Mouse (Mus musculus) limb, embryonic 14.5 days (tissue): ENCODE data around the gene Synrg. TPM values are rescaled to one million over a fixed set of nuclear protein-coding genes. Genes with fewer than 3 reads are reported as not detected.

Experiments used
- ATAC-seq: fragments of 200-750 bp; cut with Nextera tagmentation; 2 replicates; pipeline ENCODE4 v1.8.0; 2017; ENCODE audit warnings: low read depth, moderate number of reproducible peaks, moderate TSS enrichment; ENCODE audit not compliant: low FRiP score
- DNase-seq: peaks from one replicate; pipeline ENCODE4 v3.0.0-alpha.2; 2015; ENCODE audit warnings: low spot score
- H3K27ac ChIP-seq: fragments of 300-500 bp; sonication (generic); replicated peaks from 2 replicates; pipeline ENCODE4 v1.5.1; 2014; ENCODE audit warnings: low read depth, mild to moderate bottlenecking, low read length, moderate library complexity, mixed read lengths
- H3K27me3 ChIP-seq: fragments of 300-500 bp; sonication (generic); 2 replicates; pipeline ENCODE4 v1.6.1; 2014; ENCODE audit warnings: low read length, mixed read lengths; ENCODE audit not compliant: control insufficient read depth, insufficient read depth
- H3K36me3 ChIP-seq: fragments of 300-500 bp; sonication (generic); 2 replicates; pipeline ENCODE4 v1.6.1; 2014; ENCODE audit warnings: mild to moderate bottlenecking, low read length, moderate library complexity, mixed read lengths; ENCODE audit not compliant: control insufficient read depth, insufficient read depth
- H3K4me1 ChIP-seq: fragments of 300-500 bp; sonication (generic); 2 replicates; pipeline ENCODE4 v1.6.1; 2014; ENCODE audit warnings: antibody characterized with exemption, low read length, mixed read lengths; ENCODE audit not compliant: control insufficient read depth, insufficient read depth
- H3K4me2 ChIP-seq: fragments of 300-500 bp; sonication (generic); replicated peaks from 2 replicates; pipeline ENCODE4 v1.6.1; 2014; ENCODE audit warnings: low read depth, mild to moderate bottlenecking, low read length, moderate library complexity; ENCODE audit not compliant: severe bottlenecking
- H3K4me3 ChIP-seq: fragments of 300-500 bp; sonication (generic); replicated peaks from 2 replicates; pipeline ENCODE4 v1.5.1; 2014; ENCODE audit warnings: low read length
- H3K9ac ChIP-seq: fragments of 300-500 bp; sonication (generic); 2 replicates; pipeline ENCODE4 v1.6.1; 2014; ENCODE audit warnings: mild to moderate bottlenecking, low read depth, low read length, moderate library complexity; ENCODE audit not compliant: severe bottlenecking
- H3K9me3 ChIP-seq: fragments of 300-500 bp; sonication (generic); 2 replicates; pipeline ENCODE4 v1.6.1; 2016; ENCODE audit warnings: low read length; ENCODE audit not compliant: control insufficient read depth
- POLR2A ChIP-seq: fragments of 200-500 bp; IDR thresholded peaks from 2 replicates; pipeline ENCODE4 v1.8.0; 2012; ENCODE audit warnings: inconsistent platforms, mild to moderate bottlenecking, moderate library complexity, borderline replicate concordance; ENCODE audit not compliant: insufficient read depth, insufficient read length; ENCODE audit errors: extremely low read depth
- WGBS: fragments of 180-500 bp; shearing (Covaris S2); extraction: QIAGEN DNeasy Blood & Tissue Kit; methylation state at CpG from one replicate; pipeline ENCODE4 v1.1.7; 2014; 5-methylcytosine and 5-hydroxymethylcytosine counted together
- polyA plus RNA-seq, 2 experiments: library from polyadenylated mRNA; depleted of rRNA in 1 of 2; stranded (reverse) in 1 of 2; unstranded in 1 of 2; fragments of >200 nt; fragmentation: Nextera tagmentation in 1 of 2; extraction: Ambion mirVana in 1 of 2; gene quantifications; 2 replicates each; pipeline versions ENCODE4 v1.2.1 to v1.2.3; 2012 to 2014

Gene Synrg
- polyA plus RNA-seq, 2 experiments = 9.4 to 13.0 TPM

DNA sequence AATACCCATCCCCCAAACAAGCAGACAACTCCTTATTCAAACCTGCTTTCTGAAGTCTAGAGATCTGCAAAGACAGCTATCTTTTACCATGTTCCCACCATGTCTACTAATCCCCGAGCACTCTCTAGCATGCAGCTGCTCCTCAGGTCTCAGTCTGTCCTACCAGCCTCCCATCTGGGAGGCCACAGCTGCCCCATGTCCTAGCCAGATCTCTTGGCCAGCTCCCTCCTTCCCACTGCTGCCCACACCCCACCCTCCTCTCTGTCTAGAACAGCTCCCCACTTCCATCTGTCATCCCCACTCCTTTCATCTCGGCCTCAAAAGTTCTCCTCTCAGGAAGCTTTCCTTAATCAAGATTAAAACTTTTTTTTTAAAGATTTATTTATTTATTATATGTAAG is 112.8 kb downstream of the Synrg start:
- ATAC-seq = peak; percentile 39; the same call in 1 of the 2 replicates
- H3K27me3 ChIP-seq = no peaks in the 10 kb centered on the region
- TF ChIP-seq POLR2A = no peak

DNA sequence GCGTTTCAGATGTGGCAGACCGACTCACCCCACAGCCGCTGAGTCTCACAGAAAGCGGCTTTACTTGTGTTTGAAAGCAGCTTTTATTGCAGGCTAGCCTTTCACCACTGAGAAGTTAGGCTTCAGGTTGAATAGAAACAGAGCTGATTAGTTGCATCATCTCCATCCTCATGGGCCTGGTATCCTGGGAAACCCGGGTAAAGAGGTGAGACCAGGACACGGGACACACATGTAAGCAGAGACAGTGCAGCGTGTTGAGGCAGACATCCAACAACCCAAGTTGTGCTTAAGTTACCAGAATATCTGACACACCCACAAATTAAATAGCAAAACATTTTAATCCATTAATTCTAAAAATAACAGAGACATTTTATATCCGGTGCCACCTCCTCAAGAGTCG is 114.4 kb downstream of the Synrg start:
- no peak overlapping the region for H3K4me2 ChIP-seq
- ATAC-seq (no peak), DNase-seq (no peak)
- H3K27ac ChIP-seq = no peak overlapping the region
- no peak overlapping the region for H3K9ac ChIP-seq
- H3K9me3 ChIP-seq = no peaks in the 10 kb centered on the region
- 88% methylated on average over 9 of the region's 9 CpGs for WGBS
- peaks cover 38% of the 10 kb centered on the region for H3K36me3 ChIP-seq
- no peaks in the 10 kb centered on the region for H3K27me3 ChIP-seq
- no peak overlapping the region for H3K4me3 ChIP-seq
- H3K4me1 ChIP-seq = 0 out of 2 replicates have a peak, but pooled peaks cover 4% of the 10 kb centered on the region
- TF ChIP-seq POLR2A = no peak

More for the DNA sequence above, 112.8 kb downstream of the Synrg start:
- Histone ChIP-seq H3K4me3 (no peak overlapping the region), H3K36me3 (peaks cover 24% of the 10 kb centered on the region), H3K4me2 (no peak overlapping the region), H3K4me1 (peaks cover 14% of the 10 kb centered on the region; the same call in 1 of the 2 replicates), H3K9ac (no peak overlapping the region), H3K27ac (no peak overlapping the region), H3K9me3 (no peaks in the 10 kb centered on the region)
- 83% methylated on average over 2 of the region's 2 CpGs for WGBS
- DNase-seq = no peak

DNA sequence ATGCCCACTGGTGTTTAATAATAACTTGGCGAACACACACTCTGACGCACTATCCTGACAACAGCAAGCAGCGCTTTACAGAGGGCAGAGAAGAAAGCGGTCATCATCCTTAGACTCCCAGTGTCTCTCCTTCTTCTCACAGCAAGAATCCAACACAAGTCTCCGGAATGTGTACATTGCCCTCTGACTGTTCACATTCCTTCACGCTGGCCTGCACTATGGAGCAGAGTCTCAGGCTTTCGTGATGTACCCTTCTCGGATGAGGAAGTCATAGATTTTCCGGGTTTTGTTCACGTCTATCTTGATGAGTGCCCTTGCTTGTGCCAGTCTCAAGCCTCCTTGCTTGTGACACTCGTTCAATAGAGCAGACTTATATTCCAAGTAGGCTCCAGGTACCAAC is 115.1 kb downstream of the Synrg start:
- DNase-seq (no peak), ATAC-seq (no peak)
- H3K4me1 ChIP-seq = 0 out of 2 replicates have a peak, but pooled peaks cover 2% of the 10 kb centered on the region
- 93% methylated on average over 11 of the region's 11 CpGs for WGBS
- no peaks in the 10 kb centered on the region for H3K9me3 ChIP-seq
- H3K27me3 ChIP-seq = no peaks in the 10 kb centered on the region
- H3K9ac ChIP-seq = no peak overlapping the region
- no peak overlapping the region for H3K4me2 ChIP-seq
- H3K36me3 ChIP-seq = peaks cover 45% of the 10 kb centered on the region
- no peak overlapping the region for H3K4me3 ChIP-seq
- TF ChIP-seq POLR2A = no peak
- H3K27ac ChIP-seq = no peak overlapping the region

DNA sequence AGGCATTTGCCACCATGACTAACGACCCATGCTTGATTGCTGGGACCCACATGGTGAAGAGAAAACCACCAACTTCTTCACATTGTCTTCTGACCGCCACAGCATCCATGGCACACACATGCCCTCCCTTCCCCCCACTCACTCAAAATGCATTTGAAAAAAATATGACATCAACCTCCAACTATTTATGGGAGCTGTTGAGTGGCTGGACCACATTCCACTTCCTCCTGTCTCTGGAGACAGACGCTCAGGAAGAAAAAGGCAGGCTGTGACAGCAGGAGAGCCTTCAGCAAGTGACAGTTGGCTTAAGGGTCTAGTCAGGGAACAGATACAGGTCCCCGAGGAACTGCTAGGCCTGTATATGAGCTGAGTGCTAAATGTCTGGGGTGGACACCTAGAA is 115.7 kb downstream of the Synrg start:
- no peak overlapping the region for H3K9ac ChIP-seq
- no peak for ATAC-seq
- no peak for TF ChIP-seq POLR2A
- H3K27me3 ChIP-seq = no peaks in the 10 kb centered on the region
- WGBS = 72% methylated on average over 4 of the region's 4 CpGs
- H3K27ac ChIP-seq = no peak overlapping the region
- H3K4me2 ChIP-seq = no peak overlapping the region
- H3K4me1 ChIP-seq = 0 out of 2 replicates have a peak, but pooled peaks cover 2% of the 10 kb centered on the region
- H3K4me3 ChIP-seq = no peak overlapping the region
- DNase-seq = no peak
- no peaks in the 10 kb centered on the region for H3K9me3 ChIP-seq
- H3K36me3 ChIP-seq = peaks cover 46% of the 10 kb centered on the region

DNA sequence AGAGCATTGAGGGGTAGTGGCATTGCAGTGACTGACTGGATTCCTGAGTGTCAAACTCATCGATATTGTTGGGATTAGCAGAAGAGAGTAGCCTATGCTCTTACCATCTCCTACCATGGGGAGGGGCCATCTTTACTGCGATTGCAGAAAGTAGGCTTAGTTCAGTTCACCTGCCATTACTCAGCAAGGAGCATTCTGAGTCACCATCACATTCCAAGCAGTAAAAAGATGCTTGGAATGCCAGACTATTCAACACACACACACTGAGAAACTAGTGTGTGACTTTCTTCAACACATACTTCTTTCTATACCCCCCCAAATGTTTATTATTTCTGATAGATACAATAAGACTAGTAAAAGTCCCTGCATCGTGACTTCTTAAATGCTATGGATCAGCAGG is 116.1 kb downstream of the Synrg start:
- Histone ChIP-seq H3K9me3 (no peaks in the 10 kb centered on the region), H3K4me2 (no peak overlapping the region), H3K4me3 (no peak overlapping the region), H3K9ac (no peak overlapping the region), H3K27ac (no peak overlapping the region), H3K4me1 (0 out of 2 replicates have a peak, but pooled peaks cover 2% of the 10 kb centered on the region), H3K27me3 (no peaks in the 10 kb centered on the region), H3K36me3 (peaks cover 47% of the 10 kb centered on the region)
- 87% methylated on average over 3 of the region's 3 CpGs for whole genome bisulfite sequencing
- ATAC-seq = no peak
- TF ChIP-seq POLR2A = no peak
- DNase-seq = no peak

DNA sequence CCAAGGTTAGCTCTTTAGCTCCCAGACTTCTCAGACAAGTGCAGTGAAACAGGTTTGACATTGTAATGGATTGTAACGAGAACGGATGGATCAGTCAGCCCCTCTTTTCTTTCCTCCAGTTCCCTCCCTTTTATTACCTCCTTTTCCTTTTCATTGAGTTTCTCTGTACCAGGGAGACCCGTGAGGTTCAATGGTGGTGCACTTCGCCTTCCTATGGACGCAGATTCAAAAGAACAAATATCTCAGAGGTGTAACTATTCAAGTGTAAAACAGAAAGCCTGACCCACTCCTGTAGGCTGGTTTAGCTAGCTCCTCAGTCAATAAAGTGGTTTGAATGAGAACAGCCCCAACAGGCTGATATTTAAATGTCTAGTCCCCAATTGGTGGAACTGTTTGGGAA is 117.7 kb downstream of the Synrg start:
- DNase-seq (no peak), ATAC-seq (no peak)
- no peak overlapping the region for H3K9ac ChIP-seq
- no peak overlapping the region for H3K4me3 ChIP-seq
- H3K4me1 ChIP-seq = 0 out of 2 replicates have a peak, but pooled peaks cover 2% of the 10 kb centered on the region
- no peaks in the 10 kb centered on the region for H3K9me3 ChIP-seq
- H3K4me2 ChIP-seq = no peak overlapping the region
- H3K36me3 ChIP-seq = peaks cover 57% of the 10 kb centered on the region
- no peak overlapping the region for H3K27ac ChIP-seq
- WGBS = 97% methylated on average over 5 of the region's 5 CpGs
- no peak for TF ChIP-seq POLR2A
- H3K27me3 ChIP-seq = no peaks in the 10 kb centered on the region
